Mouse (Mus musculus) embryonic facial prominence, embryonic 12.5 days (tissue): ENCODE measurements around the gene Smad3. TPM values are rescaled to one million over a fixed set of nuclear protein-coding genes. Genes with fewer than 3 reads are reported as not detected.
A peak's percentile ranks its signal among the peaks of the same experiment; 100 is the strongest.

Experiments
- ATAC-seq: fragments of 200-750 bp; cut with Nextera tagmentation; 2 replicates; pipeline ENCODE4 v1.8.0; 2017; ENCODE audit not compliant: insufficient number of reproducible peaks, insufficient read depth, low FRiP score, low TSS enrichment
- H3K27ac ChIP-seq: fragments of 300-500 bp; sonication (generic); 2 replicates; pipeline ENCODE4 v1.5.1; 2016; ENCODE audit warnings: mild to moderate bottlenecking
- H3K27me3 ChIP-seq: fragments of 300-500 bp; sonication (generic); 2 replicates; pipeline ENCODE4 v1.6.1; 2016; ENCODE audit warnings: mild to moderate bottlenecking, moderate library complexity
- H3K36me3 ChIP-seq: fragments of 300-500 bp; sonication (generic); 2 replicates; pipeline ENCODE4 v1.6.1; 2016; ENCODE audit warnings: mild to moderate bottlenecking
- H3K4me1 ChIP-seq: fragments of 300-500 bp; sonication (generic); 2 replicates; pipeline ENCODE4 v1.6.1; 2016
- H3K4me2 ChIP-seq: fragments of 300-500 bp; sonication (generic); replicated peaks from 2 replicates; pipeline ENCODE4 v1.6.1; 2016; ENCODE audit warnings: mild to moderate bottlenecking, moderate library complexity
- H3K4me3 ChIP-seq: fragments of 300-500 bp; sonication (generic); 2 replicates; pipeline ENCODE4 v1.5.1; 2016; ENCODE audit warnings: mild to moderate bottlenecking
- H3K9ac ChIP-seq: fragments of 300-500 bp; sonication (generic); 2 replicates; pipeline ENCODE4 v1.6.1; 2016; ENCODE audit warnings: mild to moderate bottlenecking, moderate library complexity
- H3K9me3 ChIP-seq: fragments of 300-500 bp; sonication (generic); 2 replicates; pipeline ENCODE4 v1.6.1; 2016; ENCODE audit warnings: mild to moderate bottlenecking, moderate library complexity
- WGBS: fragments of 180-500 bp; shearing (Covaris S2); methylation state at CpG from one replicate; pipeline ENCODE4 v1.1.7; 2016; 5-methylcytosine and 5-hydroxymethylcytosine counted together
- polyA plus RNA-seq: library from polyadenylated mRNA; unstranded; fragments of >200 nt; fragmentation: Nextera tagmentation; extraction: Ambion mirVana; gene quantifications from 2 replicates; pipeline ENCODE4 v1.2.1, GENCODE M21; 2016

Smad3 gene
- polyA plus RNA-seq, 1 experiment from 2014 or later = 38.6 TPM

GRCm38 (mm10) chr9:63724750-63725149 is 33.0 kb downstream of the Smad3 start:
- Histone ChIP-seq H3K4me3 (no peak overlapping the region), H3K36me3 (no peaks in the 10 kb centered on the region), H3K9ac (no peak overlapping the region), H3K4me1 (peaks cover 44% of the 10 kb centered on the region), H3K4me2 (no peak overlapping the region), H3K27me3 (no peaks in the 10 kb centered on the region), H3K27ac (no peak overlapping the region), H3K9me3 (no peaks in the 10 kb centered on the region)
- 82% methylated on average over 5 of the region's 5 CpGs for WGBS
- no peak for ATAC-seq

GRCm38 (mm10) chr9:63722918-63723317 is 34.9 kb downstream of the Smad3 start:
- 86% methylated on average over 9 of the region's 9 CpGs for WGBS
- Histone ChIP-seq H3K4me2 (no peak overlapping the region), H3K4me3 (no peak overlapping the region), H3K9me3 (no peaks in the 10 kb centered on the region), H3K4me1 (peaks cover 35% of the 10 kb centered on the region), H3K36me3 (no peaks in the 10 kb centered on the region; the same call in 1 of the 2 replicates), H3K27ac (no peak overlapping the region), H3K9ac (no peak overlapping the region), H3K27me3 (no peaks in the 10 kb centered on the region)
- no peak for ATAC-seq

- 87% methylated on average over 7 of the region's 7 CpGs for WGBS
- peaks cover 32% of the 10 kb centered on the region for H3K4me1 ChIP-seq
- no peak for ATAC-seq
- no peaks in the 10 kb centered on the region for H3K9me3 ChIP-seq
- H3K4me2 ChIP-seq = no peak overlapping the region
- no peaks in the 10 kb centered on the region; the same call in 1 of the 2 replicates for H3K36me3 ChIP-seq
- H3K27me3 ChIP-seq = no peaks in the 10 kb centered on the region
- no peak overlapping the region for H3K4me3 ChIP-seq
- no peak overlapping the region for H3K9ac ChIP-seq
- no peak overlapping the region for H3K27ac ChIP-seq
These were observed 35.4 kb downstream of the Smad3 start for GRCm38 (mm10) chr9:63722350-63722749.

GRCm38 (mm10) chr9:63721573-63722275 is 36.1 kb downstream of the Smad3 start:
- Histone ChIP-seq H3K27me3 (no peaks in the 10 kb centered on the region), H3K9ac (no peak overlapping the region), H3K27ac (no peak overlapping the region), H3K4me2 (no peak overlapping the region), H3K9me3 (no peaks in the 10 kb centered on the region), H3K4me1 (peaks cover 31% of the 10 kb centered on the region), H3K4me3 (no peak overlapping the region), H3K36me3 (no peaks in the 10 kb centered on the region; the same call in 1 of the 2 replicates)
- WGBS = 81% methylated on average over 9 of the region's 9 CpGs
- no peak for ATAC-seq

GRCm38 (mm10) chr9:63720715-63721114 is 37.1 kb downstream of the Smad3 start:
- no peak overlapping the region for H3K4me2 ChIP-seq
- no peak overlapping the region for H3K9ac ChIP-seq
- no peak overlapping the region for H3K4me3 ChIP-seq
- 66% methylated on average over 6 of the region's 6 CpGs for WGBS
- 0 out of 2 replicates have a peak overlapping the region, but pooled peaks have one; percentile 2 for H3K27ac ChIP-seq
- no peaks in the 10 kb centered on the region for H3K27me3 ChIP-seq
- no peaks in the 10 kb centered on the region; the same call in 1 of the 2 replicates for H3K36me3 ChIP-seq
- ATAC-seq = no peak
- H3K9me3 ChIP-seq = no peaks in the 10 kb centered on the region
- H3K4me1 ChIP-seq = peaks cover 32% of the 10 kb centered on the region

GRCm38 (mm10) chr9:63719770-63720440 is 37.9 kb downstream of the Smad3 start:
- Histone ChIP-seq H3K4me3 (no peak overlapping the region), H3K36me3 (no peaks in the 10 kb centered on the region; the same call in 1 of the 2 replicates), H3K9ac (no peak overlapping the region), H3K4me2 (no peak overlapping the region), H3K9me3 (no peaks in the 10 kb centered on the region), H3K27ac (no peak overlapping the region), H3K27me3 (no peaks in the 10 kb centered on the region), H3K4me1 (peaks cover 36% of the 10 kb centered on the region)
- WGBS = 86% methylated on average over 16 of the region's 16 CpGs
- no peak for ATAC-seq

GRCm38 (mm10) chr9:63718735-63719358 is 38.9 kb downstream of the Smad3 start:
- ATAC-seq = no peak
- Histone ChIP-seq H3K4me3 (no peak overlapping the region), H3K4me1 (peaks cover 36% of the 10 kb centered on the region), H3K9ac (no peak overlapping the region), H3K36me3 (no peaks in the 10 kb centered on the region; the same call in 1 of the 2 replicates), H3K9me3 (no peaks in the 10 kb centered on the region), H3K27me3 (no peaks in the 10 kb centered on the region), H3K4me2 (no peak overlapping the region), H3K27ac (no peak overlapping the region)
- WGBS = 82% methylated on average over 9 of the region's 9 CpGs

GRCm38 (mm10) chr9:63718170-63718569 is 39.6 kb downstream of the Smad3 start:
- Histone ChIP-seq H3K4me3 (no peak overlapping the region), H3K9me3 (no peaks in the 10 kb centered on the region)
- WGBS = 91% methylated on average over 4 of the region's 4 CpGs

GRCm38 (mm10) chr9:63717474-63718005 is 40.3 kb downstream of the Smad3 start:
- no peaks in the 10 kb centered on the region for H3K27me3 ChIP-seq
- H3K4me1 ChIP-seq = peaks cover 44% of the 10 kb centered on the region
- no peak overlapping the region for H3K9ac ChIP-seq
- H3K4me3 ChIP-seq = no peak overlapping the region
- ATAC-seq = no peak
- H3K4me2 ChIP-seq = no peak overlapping the region
- WGBS = 74% methylated on average over 3 of the region's 3 CpGs
- no peaks in the 10 kb centered on the region; the same call in 1 of the 2 replicates for H3K36me3 ChIP-seq
- no peaks in the 10 kb centered on the region for H3K9me3 ChIP-seq
- no peak overlapping the region for H3K27ac ChIP-seq

More at GRCm38 (mm10) chr9:63718170-63718569, 39.6 kb downstream of the Smad3 start:
- Histone ChIP-seq H3K27me3 (no peaks in the 10 kb centered on the region), H3K9ac (no peak overlapping the region), H3K4me1 (peaks cover 40% of the 10 kb centered on the region), H3K27ac (no peak overlapping the region), H3K36me3 (no peaks in the 10 kb centered on the region; the same call in 1 of the 2 replicates), H3K4me2 (no peak overlapping the region)
- ATAC-seq = no peak

GRCm38 (mm10) chr9:63716150-63717138 is 41.4 kb downstream of the Smad3 start:
- Histone ChIP-seq H3K4me2 (peak overlapping the region; percentile 16; the same call in 1 of the 2 replicates), H3K4me3 (no peak overlapping the region), H3K27me3 (no peaks in the 10 kb centered on the region), H3K36me3 (no peaks in the 10 kb centered on the region; the same call in 1 of the 2 replicates), H3K4me1 (peaks cover 38% of the 10 kb centered on the region), H3K27ac (peak overlapping the region; percentile 63), H3K9ac (no peak overlapping the region), H3K9me3 (no peaks in the 10 kb centered on the region)
- WGBS = 13% methylated on average over 18 of the region's 18 CpGs
- no peak for ATAC-seq

GRCm38 (mm10) chr9:63714572-63714971 is 43.2 kb downstream of the Smad3 start:
- H3K9ac ChIP-seq = no peak overlapping the region
- no peaks in the 10 kb centered on the region for H3K9me3 ChIP-seq
- ATAC-seq = no peak
- no peak overlapping the region for H3K27ac ChIP-seq
- H3K4me2 ChIP-seq = no peak overlapping the region
- H3K4me3 ChIP-seq = no peak overlapping the region
- no peaks in the 10 kb centered on the region for H3K27me3 ChIP-seq
- peaks cover 9% of the 10 kb centered on the region for H3K36me3 ChIP-seq
- 80% methylated on average over 6 of the region's 6 CpGs for WGBS
- peaks cover 31% of the 10 kb centered on the region for H3K4me1 ChIP-seq
